Mouse (Mus musculus) hindbrain, embryonic 11.5 days (tissue): ENCODE measurements around the gene Lrrc8b. TPM values are rescaled to one million over a fixed set of nuclear protein-coding genes. Genes with fewer than 3 reads are reported as not detected.

Experiments
- ATAC-seq: fragments of 200-750 bp; cut with Nextera tagmentation; 2 replicates; pipeline ENCODE4 v1.8.0; 2017; ENCODE audit warnings: mild to moderate bottlenecking, moderate TSS enrichment, moderate library complexity; ENCODE audit not compliant: low FRiP score
- DNase-seq: peaks from one replicate; pipeline ENCODE4 v3.0.0-alpha.2; 2015; ENCODE audit warnings: low spot score
- H3K27ac ChIP-seq: fragments of 300-500 bp; sonication (generic); 2 replicates; pipeline ENCODE4 v1.5.1; 2014; ENCODE audit warnings: mild to moderate bottlenecking, low read depth, low read length
- H3K27me3 ChIP-seq: fragments of 300-500 bp; sonication (generic); 2 replicates; pipeline ENCODE4 v1.6.1; 2014; ENCODE audit warnings: mild to moderate bottlenecking, low read length, moderate library complexity, mixed read lengths; ENCODE audit not compliant: control insufficient read depth, insufficient read depth
- H3K36me3 ChIP-seq: fragments of 300-500 bp; sonication (generic); 2 replicates; pipeline ENCODE4 v1.6.1; 2014; ENCODE audit warnings: mild to moderate bottlenecking, low read length, moderate library complexity, mixed read lengths; ENCODE audit not compliant: control insufficient read depth, insufficient read depth
- H3K4me1 ChIP-seq: fragments of 300-500 bp; sonication (generic); replicated peaks from 2 replicates; pipeline ENCODE4 v1.6.1; 2014; ENCODE audit warnings: low read length, mixed read lengths; ENCODE audit not compliant: control insufficient read depth, insufficient read depth
- H3K4me2 ChIP-seq: fragments of 300-500 bp; sonication (generic); replicated peaks from 2 replicates; pipeline ENCODE4 v1.6.1; 2014; ENCODE audit warnings: mild to moderate bottlenecking, low read depth, low read length
- H3K4me3 ChIP-seq: fragments of 300-500 bp; sonication (generic); 2 replicates; pipeline ENCODE4 v1.5.1; 2014; ENCODE audit warnings: low read depth, low read length
- H3K9ac ChIP-seq: fragments of 300-500 bp; sonication (generic); 2 replicates; pipeline ENCODE4 v1.6.1; 2014; ENCODE audit warnings: low read depth, low read length
- H3K9me3 ChIP-seq: fragments of 300-500 bp; sonication (generic); 2 replicates; pipeline ENCODE4 v1.6.1; 2016; ENCODE audit warnings: low read length; ENCODE audit not compliant: control insufficient read depth
- WGBS: fragments of 180-500 bp; shearing (Covaris S2); extraction: QIAGEN DNeasy Blood & Tissue Kit; methylation state at CpG from one replicate; pipeline ENCODE4 v1.1.7; 2014; 5-methylcytosine and 5-hydroxymethylcytosine counted together
- polyA plus RNA-seq: library from polyadenylated mRNA; unstranded; fragments of >200 nt; fragmentation: Nextera tagmentation; extraction: Ambion mirVana; gene quantifications from 2 replicates; pipeline ENCODE4 v1.2.1, GENCODE M21; 2014

The Lrrc8b gene
- polyA plus RNA-seq, 1 experiment from 2014 or later = 10.5 TPM

DNA sequence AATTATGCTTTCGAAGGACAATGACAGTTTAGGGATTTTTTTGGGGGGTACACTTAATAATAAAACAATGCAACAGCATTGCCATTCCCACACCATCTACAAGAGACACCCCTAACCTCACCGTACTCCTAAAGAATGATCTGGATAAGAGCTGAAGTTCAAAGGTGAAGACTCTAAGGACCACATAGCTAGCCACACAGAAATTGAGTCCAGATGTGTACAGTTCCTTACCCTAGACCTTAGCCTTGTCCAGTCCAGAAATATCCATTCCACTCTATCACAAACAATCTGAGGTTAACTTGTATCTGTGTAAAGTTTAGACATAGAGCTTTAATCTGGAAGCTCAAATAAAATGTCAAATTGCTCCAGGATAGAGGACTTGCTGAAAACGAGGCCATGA, 100.7 kb downstream of the Lrrc8b start:
- DNase-seq (no peak), ATAC-seq (no peak)
- Histone ChIP-seq H3K9me3 (no peaks in the 10 kb centered on the region), H3K4me3 (no peak overlapping the region), H3K4me2 (no peak overlapping the region), H3K27ac (no peak overlapping the region), H3K9ac (no peak overlapping the region), H3K27me3 (peaks cover 3% of the 10 kb centered on the region; the same call in 1 of the 2 replicates), H3K36me3 (no peaks in the 10 kb centered on the region), H3K4me1 (peaks cover 2% of the 10 kb centered on the region; the same call in 1 of the 2 replicates)
- WGBS = 66% methylated on average over 3 of the region's 3 CpGs

DNA sequence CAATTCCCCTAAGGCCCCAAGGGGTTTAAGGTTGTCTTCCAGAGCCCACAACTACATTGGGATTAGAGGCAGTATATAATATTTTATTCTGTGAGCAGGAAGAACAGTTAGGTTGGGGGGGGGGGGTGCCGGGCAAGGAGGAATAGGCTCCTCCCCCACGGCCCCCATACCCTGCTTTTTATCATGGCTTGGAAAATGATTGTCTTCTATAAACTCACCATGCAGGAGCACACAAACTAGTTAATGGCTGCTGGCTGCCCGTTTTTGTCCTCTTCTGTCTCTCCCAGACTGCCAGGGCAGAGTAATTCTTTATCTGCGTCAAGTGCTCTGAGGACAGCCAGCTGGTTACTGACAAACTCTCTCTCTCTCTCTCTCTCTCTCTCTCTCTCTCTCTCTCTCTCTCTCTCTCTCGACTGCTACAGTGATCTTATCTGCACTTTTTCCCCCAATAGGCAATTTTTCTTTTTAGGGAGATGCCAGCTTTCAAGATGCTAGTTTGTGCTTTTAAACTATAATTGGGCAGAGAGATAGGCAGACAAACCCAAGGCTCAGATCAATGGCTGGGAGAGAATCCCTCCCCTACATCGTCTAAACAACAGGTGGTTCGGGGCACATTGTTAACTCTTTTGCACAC, 102.5 kb downstream of the Lrrc8b start:
- ATAC-seq (no peak), DNase-seq (no peak)
- Histone ChIP-seq H3K9me3 (no peaks in the 10 kb centered on the region), H3K27me3 (peaks cover 3% of the 10 kb centered on the region; the same call in 1 of the 2 replicates), H3K36me3 (no peaks in the 10 kb centered on the region), H3K4me2 (peak overlapping the region; percentile 69), H3K4me1 (peaks cover 2% of the 10 kb centered on the region; the same call in 1 of the 2 replicates), H3K4me3 (peak overlapping the region; percentile 78), H3K27ac (no peak overlapping the region), H3K9ac (no peak overlapping the region)
- 14% methylated on average over 7 of the region's 7 CpGs for WGBS

DNA sequence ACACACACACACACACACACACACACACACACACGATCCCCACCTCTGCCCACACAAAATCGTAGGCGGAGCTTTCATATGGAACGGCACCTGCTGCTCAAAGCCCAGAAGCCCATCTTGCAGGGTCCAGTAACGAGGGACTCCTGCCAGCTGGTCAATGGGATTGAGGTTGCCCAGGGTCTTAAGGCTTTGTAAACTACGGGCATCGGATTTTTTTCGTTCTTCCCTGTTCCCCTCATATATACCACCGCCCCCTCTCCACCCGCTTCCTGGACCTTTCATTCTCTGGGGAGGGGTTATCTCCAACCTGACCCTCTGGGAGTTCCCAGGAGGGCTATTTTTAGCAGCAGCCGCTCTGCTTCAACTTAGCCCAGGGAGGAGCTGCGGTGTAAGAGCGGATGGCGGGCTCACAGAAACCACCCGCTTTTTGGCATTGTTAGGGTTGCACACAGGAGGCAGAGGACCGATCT, 103.1 kb downstream of the Lrrc8b start:
- Histone ChIP-seq H3K27me3 (peaks cover 3% of the 10 kb centered on the region; the same call in 1 of the 2 replicates), H3K4me1 (peaks cover 2% of the 10 kb centered on the region; the same call in 1 of the 2 replicates), H3K9me3 (no peaks in the 10 kb centered on the region), H3K4me3 (peak overlapping the region; percentile 78), H3K9ac (peak overlapping the region; percentile 88), H3K4me2 (peak overlapping the region; percentile 69), H3K36me3 (no peaks in the 10 kb centered on the region), H3K27ac (peak overlapping the region; percentile 65)
- ATAC-seq = peak; percentile 37
- 1% methylated on average over 16 of the region's 16 CpGs for WGBS
- no peak for DNase-seq

GRCm38 (mm10) chr5:105519096-105519975, 103.8 kb downstream of the Lrrc8b start, which contains the start of gene Lrrc8c:
Gene Lrrc8c (plus strand): TSS chr5:105519388.
- Histone ChIP-seq H3K36me3 (no peaks in the 10 kb centered on the region), H3K4me2 (peak within 1 kb of the TSS; percentile 69), H3K4me1 (peaks cover 2% of the 10 kb centered on the region; the same call in 1 of the 2 replicates), H3K9me3 (no peaks in the 10 kb centered on the region), H3K4me3 (peak within 1 kb of the TSS; percentile 78), H3K27ac (peak within 1 kb of the TSS; percentile 65), H3K27me3 (peaks cover 3% of the 10 kb centered on the region; the same call in 1 of the 2 replicates), H3K9ac (peak within 1 kb of the TSS; percentile 88)
- DNase-seq = peak; percentile 86
- ATAC-seq = peak; percentile 93
- under 1% methylated on average over 76 of the region's 93 CpGs for WGBS

DNA sequence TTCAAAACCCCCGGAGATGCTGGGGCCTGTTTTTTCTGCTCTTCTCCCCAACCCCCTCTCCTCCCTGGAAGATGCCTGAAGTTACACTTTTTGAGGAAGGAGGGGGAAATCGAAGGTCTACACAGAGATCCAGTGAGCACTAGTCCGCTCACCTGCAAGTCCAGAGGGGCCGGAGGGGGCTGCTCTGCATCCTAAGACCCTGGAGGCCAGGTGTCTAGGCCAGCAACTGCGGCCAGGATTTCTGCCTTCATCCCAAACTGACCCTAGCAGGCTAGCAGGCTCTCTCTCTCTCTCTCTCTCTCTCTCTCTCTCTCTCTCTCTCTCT, 104.4 kb downstream of the Lrrc8b start:
- Histone ChIP-seq H3K4me3 (peak overlapping the region; percentile 78), H3K4me1 (peaks cover 2% of the 10 kb centered on the region; the same call in 1 of the 2 replicates), H3K27me3 (peaks cover 3% of the 10 kb centered on the region; the same call in 1 of the 2 replicates), H3K4me2 (peak overlapping the region; percentile 69), H3K36me3 (no peaks in the 10 kb centered on the region), H3K27ac (no peak overlapping the region), H3K9me3 (no peaks in the 10 kb centered on the region), H3K9ac (peak overlapping the region; percentile 88)
- peak; percentile 11; the same call in 1 of the 2 replicates for ATAC-seq
- 3% methylated on average over 5 of the region's 5 CpGs for WGBS
- peak; percentile 69 for DNase-seq

DNA sequence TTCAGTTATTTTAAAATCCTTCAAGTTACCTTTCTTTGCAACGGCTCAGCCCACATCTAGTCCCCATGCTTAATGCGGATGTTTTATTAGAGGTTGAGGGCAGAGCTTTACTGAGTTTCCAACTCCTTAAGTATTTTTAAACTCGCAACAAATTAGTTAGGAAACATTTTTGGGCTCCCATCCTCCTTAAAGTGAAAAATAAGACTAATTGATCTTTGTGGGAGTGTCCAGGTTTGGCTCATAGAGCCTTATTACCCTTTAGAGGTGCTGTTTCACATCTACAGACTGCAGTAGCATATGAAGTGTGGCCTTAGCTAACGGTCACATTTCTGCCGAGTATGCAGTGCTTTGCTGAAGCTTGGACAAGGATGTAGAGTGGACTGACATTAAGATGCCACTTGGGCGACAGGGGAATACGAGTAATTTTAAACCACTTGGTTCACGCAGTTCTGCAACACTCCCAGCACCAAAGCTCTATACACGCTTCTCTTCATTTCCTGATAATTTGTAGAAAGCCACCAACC, 104.9 kb downstream of the Lrrc8b start:
- Histone ChIP-seq H3K9me3 (no peaks in the 10 kb centered on the region), H3K36me3 (no peaks in the 10 kb centered on the region), H3K4me3 (no peak overlapping the region; the same call in 1 of the 2 replicates), H3K27ac (no peak overlapping the region), H3K9ac (0 out of 2 replicates have a peak overlapping the region, but pooled peaks have one; percentile 88), H3K27me3 (peaks cover 3% of the 10 kb centered on the region; the same call in 1 of the 2 replicates), H3K4me1 (peaks cover 2% of the 10 kb centered on the region; the same call in 1 of the 2 replicates), H3K4me2 (peak overlapping the region; percentile 69)
- DNase-seq = no peak
- ATAC-seq = no peak
- 66% methylated on average over 9 of the region's 9 CpGs for WGBS

DNA sequence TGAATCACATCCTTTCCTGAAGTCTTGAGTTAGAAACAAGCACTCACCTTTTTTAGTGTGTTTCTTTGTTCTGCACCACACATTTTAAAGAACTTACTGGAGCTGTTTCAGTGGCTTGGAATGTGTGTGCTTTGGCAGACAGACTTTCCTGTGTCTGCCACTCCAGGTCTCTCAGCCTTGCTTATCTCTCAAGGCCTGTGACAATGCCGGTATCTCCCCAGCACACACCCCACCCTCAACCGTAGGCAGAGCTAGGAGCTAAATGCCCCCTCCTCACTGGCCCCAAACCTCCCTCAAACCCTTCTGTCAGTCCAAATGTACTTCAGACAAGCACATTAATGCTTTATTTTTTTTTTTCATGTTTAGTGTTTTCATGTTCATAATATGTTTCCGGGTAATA, 107.9 kb downstream of the Lrrc8b start:
- Histone ChIP-seq H3K4me3 (no peak overlapping the region), H3K4me2 (no peak overlapping the region), H3K27ac (no peak overlapping the region), H3K9ac (no peak overlapping the region), H3K4me1 (peaks cover 2% of the 10 kb centered on the region; the same call in 1 of the 2 replicates), H3K27me3 (no peaks in the 10 kb centered on the region), H3K9me3 (no peaks in the 10 kb centered on the region), H3K36me3 (no peaks in the 10 kb centered on the region)
- no peak for ATAC-seq
- DNase-seq = no peak
- 86% methylated on average over 3 of the region's 3 CpGs for WGBS

DNA sequence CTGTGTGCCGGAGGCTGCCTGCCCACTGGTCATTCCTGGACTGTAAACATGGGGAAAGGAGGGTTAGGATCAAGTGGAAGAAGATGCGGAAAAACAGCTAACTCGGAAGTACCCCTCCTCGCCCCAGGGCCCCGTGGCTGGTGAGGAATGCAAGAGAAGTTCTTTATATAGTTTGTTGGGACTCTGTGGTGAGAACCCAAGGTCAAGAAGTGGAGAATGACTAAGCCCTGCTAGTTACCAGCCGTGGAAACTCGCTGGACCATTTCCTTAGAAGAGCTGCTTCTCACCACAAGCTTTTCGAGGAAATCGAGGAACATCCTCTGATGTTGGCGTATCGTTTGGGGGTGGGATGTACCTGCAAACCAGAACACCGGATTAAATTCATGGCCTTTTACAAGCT, 109.4 kb downstream of the Lrrc8b start:
- Histone ChIP-seq H3K27me3 (no peaks in the 10 kb centered on the region), H3K4me1 (0 out of 2 replicates have a peak, but pooled peaks cover 1% of the 10 kb centered on the region), H3K9ac (no peak overlapping the region), H3K4me3 (no peak overlapping the region), H3K36me3 (no peaks in the 10 kb centered on the region), H3K27ac (no peak overlapping the region), H3K4me2 (no peak overlapping the region), H3K9me3 (no peaks in the 10 kb centered on the region)
- WGBS = 93% methylated on average over 12 of the region's 12 CpGs
- no peak for ATAC-seq
- DNase-seq = no peak
